Mouse (Mus musculus) small intestine, adult 2 months (tissue): ENCODE measurements around the gene Foxn2. TPM values are rescaled to one million over a fixed set of nuclear protein-coding genes. Genes with fewer than 3 reads are reported as not detected.
"Not testable (repeated sequence)": the region's sequence is repeated elsewhere in the genome, so short reads cannot be mapped to it uniquely, and the experiment has no call there.

Experiments used
- H3K27ac ChIP-seq: fragments of 200-500 bp; 2 replicates; pipeline ENCODE4 v1.5.1; 2012; ENCODE audit warnings: low read depth, low read length, control low read depth, inconsistent platforms; ENCODE audit not compliant: insufficient read depth
- H3K27me3 ChIP-seq: fragments of 200-500 bp; 2 replicates; pipeline ENCODE4 v1.6.1; 2012; ENCODE audit warnings: mild to moderate bottlenecking, moderate library complexity, low read length, inconsistent platforms; ENCODE audit not compliant: control insufficient read depth, insufficient read depth
- H3K36me3 ChIP-seq: fragments of 200-500 bp; 2 replicates; pipeline ENCODE4 v1.6.1; 2012; ENCODE audit warnings: mild to moderate bottlenecking, low read length, control low read depth, inconsistent platforms; ENCODE audit not compliant: control insufficient read depth, insufficient read depth
- H3K4me1 ChIP-seq: fragments of 200-500 bp; 2 replicates; pipeline ENCODE4 v1.6.1; 2012; ENCODE audit warnings: low read length, inconsistent platforms, mixed read lengths; ENCODE audit not compliant: control insufficient read depth, insufficient read depth, insufficient read length
- H3K4me3 ChIP-seq: fragments of 200-500 bp; 2 replicates; pipeline ENCODE4 v1.5.1; 2012; ENCODE audit warnings: low read depth, mild to moderate bottlenecking, control low read depth, inconsistent platforms, low read length, moderate library complexity
- CTCF ChIP-seq: fragments of 200-500 bp; IDR thresholded peaks from 2 replicates; pipeline ENCODE4 v1.5.1; 2012; ENCODE audit warnings: low read depth, mild to moderate bottlenecking, control low read depth, inconsistent platforms, low read length, moderate library complexity, mixed read lengths; ENCODE audit not compliant: insufficient replicate concordance, insufficient read length; ENCODE audit errors: extremely low read depth
- POLR2A ChIP-seq: fragments of 200-500 bp; IDR thresholded peaks from 2 replicates; pipeline ENCODE4 v1.6.1; 2012; ENCODE audit warnings: low read depth, mild to moderate bottlenecking, control low read depth, inconsistent platforms, low read length, moderate library complexity
- WGBS: fragments of 180-500 bp; shearing (Covaris S2); methylation state at CpG from one replicate; pipeline ENCODE4 v1.1.7; 2018; 5-methylcytosine and 5-hydroxymethylcytosine counted together
- polyA plus RNA-seq: library from polyadenylated mRNA; depleted of rRNA; stranded (reverse); fragments of >200 nt; gene quantifications from 2 replicates; pipeline ENCODE4 v1.2.3, GENCODE M21; 2012

Foxn2 gene
- polyA plus RNA-seq, 1 experiment, result 2.5 TPM

DNA sequence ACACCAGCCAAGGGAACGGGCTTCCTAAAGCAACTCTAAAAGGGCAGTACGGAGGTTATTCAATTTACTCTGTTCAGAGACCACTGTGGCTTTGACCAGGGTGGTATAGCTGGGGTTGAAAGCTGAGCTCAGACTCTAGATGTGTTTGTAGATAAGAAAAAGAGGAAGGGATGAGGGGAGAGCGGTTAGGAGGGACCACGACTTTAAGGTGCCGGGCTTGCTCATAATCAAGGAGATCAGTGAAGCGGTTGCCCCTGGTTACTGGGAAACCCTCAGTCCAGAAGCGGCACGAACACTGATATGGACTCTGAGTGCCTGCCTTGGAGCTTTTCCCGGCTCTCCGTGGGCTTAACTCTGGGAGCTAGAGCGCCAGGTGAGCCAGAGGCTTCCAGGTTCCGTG lies 9.0 kb upstream of the Foxn2 start:
- Histone ChIP-seq H3K36me3 (no peaks in the 10 kb centered on the region), H3K27me3 (no peaks in the 10 kb centered on the region), H3K4me1 (no peaks in the 10 kb centered on the region), H3K4me3 (no peak overlapping the region), H3K27ac (no peak overlapping the region)
- WGBS, result 86% methylated on average over 12 of the region's 12 CpGs
- TF ChIP-seq POLR2A, result no peak
- TF ChIP-seq CTCF, result no peak

- TF ChIP-seq POLR2A (no peak), CTCF (no peak)
- no peak overlapping the region for H3K4me3 ChIP-seq
- H3K4me1 ChIP-seq, result no peaks in the 10 kb centered on the region
- no peaks in the 10 kb centered on the region for H3K27me3 ChIP-seq
- 77% methylated on average over 10 of the region's 10 CpGs for WGBS
- H3K27ac ChIP-seq, result no peak overlapping the region
- H3K36me3 ChIP-seq, result no peaks in the 10 kb centered on the region
Measured at GRCm38 (mm10) chr17:88431987-88432386, 8.5 kb upstream of the Foxn2 start.

DNA sequence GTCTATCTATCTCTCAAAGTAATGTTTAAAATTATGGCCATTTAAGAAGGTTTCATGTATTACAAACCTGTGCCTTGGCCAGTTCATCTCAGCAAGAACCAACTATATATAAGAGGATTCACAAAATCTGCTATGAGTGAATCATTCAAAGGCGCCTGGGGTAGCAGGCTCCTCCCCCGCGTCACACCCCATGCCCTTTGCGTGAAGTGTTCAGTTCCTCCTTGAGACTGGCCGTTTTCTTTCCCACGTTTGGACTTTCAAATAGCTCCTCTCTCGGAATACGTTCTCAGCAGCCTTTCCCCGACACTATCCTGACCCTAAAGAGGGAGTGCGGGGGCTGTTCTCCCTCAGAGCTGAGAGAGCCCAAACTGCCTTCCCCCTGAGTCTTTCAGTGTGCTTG lies 5.2 kb upstream of the Foxn2 start:
- H3K27me3 ChIP-seq, result no peaks in the 10 kb centered on the region
- peaks cover 9% of the 10 kb centered on the region; the same call in 1 of the 2 replicates for H3K4me1 ChIP-seq
- 74% methylated on average over 10 of the region's 10 CpGs for WGBS
- no peaks in the 10 kb centered on the region for H3K36me3 ChIP-seq
- H3K4me3 ChIP-seq, result no peak overlapping the region
- TF ChIP-seq CTCF (no peak), POLR2A (no peak)
- H3K27ac ChIP-seq, result no peak overlapping the region

- TF ChIP-seq CTCF (no peak), POLR2A (no peak)
- 89% methylated on average over 4 of the region's 4 CpGs for WGBS
Measured at GRCm38 (mm10) chr17:88436284-88436683, 4.2 kb upstream of the Foxn2 start.

DNA sequence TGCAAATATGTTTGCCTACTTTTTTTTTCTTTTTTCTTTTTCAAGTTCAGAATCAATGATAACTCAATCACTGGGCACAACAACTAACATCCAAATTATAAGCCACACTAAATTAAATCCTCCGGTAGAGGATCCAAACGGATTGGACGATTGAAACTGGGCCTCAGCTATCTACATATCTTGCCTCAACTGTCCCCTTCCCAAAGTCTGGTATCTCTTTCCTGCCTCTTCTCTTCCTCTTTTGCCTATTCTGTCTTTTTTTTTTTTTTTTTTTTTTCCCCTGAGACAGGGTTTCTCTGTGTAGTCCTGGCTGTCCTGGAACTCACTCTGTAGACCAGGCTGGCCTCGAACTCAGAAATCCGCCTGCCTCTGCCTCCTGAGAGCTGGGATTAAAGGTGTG lies 3.8 kb upstream of the Foxn2 start:
- not testable (repeated sequence) for H3K27ac ChIP-seq, H3K4me3 ChIP-seq, H3K4me1 ChIP-seq, H3K27me3 ChIP-seq, H3K36me3 ChIP-seq
- WGBS, result 94% methylated on average over 5 of the region's 5 CpGs

More at GRCm38 (mm10) chr17:88436284-88436683, 4.2 kb upstream of the Foxn2 start:
- Histone ChIP-seq H3K4me1 (peaks cover 9% of the 10 kb centered on the region; the same call in 1 of the 2 replicates), H3K36me3 (no peaks in the 10 kb centered on the region), H3K27ac (no peak overlapping the region), H3K4me3 (no peak overlapping the region), H3K27me3 (no peaks in the 10 kb centered on the region)

- Histone ChIP-seq H3K27ac (peak overlapping the region; percentile 78), H3K4me1 (peaks cover 9% of the 10 kb centered on the region; the same call in 1 of the 2 replicates), H3K27me3 (no peaks in the 10 kb centered on the region), H3K4me3 (no peak overlapping the region), H3K36me3 (no peaks in the 10 kb centered on the region)
- TF ChIP-seq POLR2A (no peak), CTCF (no peak)
- 85% methylated on average over 1 of the region's 1 CpGs for WGBS
Measured at GRCm38 (mm10) chr17:88437391-88437790, 3.1 kb upstream of the Foxn2 start.

DNA sequence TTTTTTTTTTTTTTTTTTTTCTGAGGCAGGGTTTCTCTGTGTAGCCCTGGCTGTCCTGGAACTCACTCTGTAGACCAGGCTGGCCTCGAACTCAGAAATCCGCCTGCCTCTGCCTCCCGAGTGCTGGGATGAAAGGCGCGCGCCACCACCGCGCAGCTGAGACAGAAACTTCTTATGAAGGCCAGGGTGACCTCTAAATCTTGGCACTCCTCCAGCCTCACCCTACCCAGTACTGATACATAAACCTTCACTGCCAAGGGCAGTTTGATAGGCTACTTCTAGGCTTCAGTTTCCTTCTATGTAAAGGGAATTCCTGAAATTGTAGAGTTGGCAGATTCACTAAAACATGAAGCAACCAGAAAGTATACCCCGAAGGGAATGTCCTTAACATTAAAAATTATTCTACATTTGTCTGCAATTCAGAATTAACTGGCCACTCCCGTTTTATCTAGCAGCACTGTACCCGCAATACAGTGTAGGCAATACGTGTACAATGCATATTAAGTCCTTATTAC lies 918 bp upstream of the Foxn2 start:
- H3K27me3 ChIP-seq, result no peaks in the 10 kb centered on the region
- H3K27ac ChIP-seq, result no peak overlapping the region
- H3K4me1 ChIP-seq, result peaks cover 9% of the 10 kb centered on the region; the same call in 1 of the 2 replicates
- TF ChIP-seq POLR2A (no peak), CTCF (no peak)
- 48% methylated on average over 12 of the region's 12 CpGs for WGBS
- H3K36me3 ChIP-seq, result no peaks in the 10 kb centered on the region
- H3K4me3 ChIP-seq, result no peak overlapping the region
